Mouse (Mus musculus): Measurements from ENCODE around the gene Rbm20.

- TF ChIP-seq POLR2A (IDR thresholded peaks at IDR 0.05; ENCODE audit: insufficient read depth, low read length) (no peak), CTCF (IDR thresholded peaks at IDR 0.05; ENCODE audit: low read depth, low read length) (no peak), EP300 (IDR thresholded peaks at IDR 0.05; ENCODE audit: insufficient read depth, low read depth, low read length) (no peak)
Measured at GRCm38 (mm10) chr19:53838850-53839249, 161.7 kb downstream of the Rbm20 start.
